Mouse (Mus musculus) cerebellum, adult 2 months (tissue): ENCODE results near the gene Tmcc3. TPM values are rescaled to one million over a fixed set of nuclear protein-coding genes. Genes with fewer than 3 reads are reported as not detected.

Source experiments
- DNase-seq, 2 experiments: peaks; one replicate each; pipeline ENCODE4 v3.0.0; 2021
- H3K27ac ChIP-seq: fragments of 200-500 bp; 2 replicates; pipeline ENCODE4 v1.5.1; 2012; ENCODE audit warnings: low read length, control low read depth, inconsistent platforms; ENCODE audit not compliant: insufficient read depth
- H3K27me3 ChIP-seq: fragments of 200-500 bp; 2 replicates; pipeline ENCODE4 v1.6.1; 2012; ENCODE audit warnings: inconsistent platforms, mild to moderate bottlenecking, low read length, moderate library complexity; ENCODE audit not compliant: control insufficient read depth, insufficient read depth
- H3K4me1 ChIP-seq: fragments of 200-500 bp; 2 replicates; pipeline ENCODE4 v1.6.1; 2011; ENCODE audit warnings: low read length; ENCODE audit not compliant: control insufficient read depth, insufficient read depth
- H3K4me3 ChIP-seq: fragments of 200-500 bp; replicated peaks from 2 replicates; pipeline ENCODE3; 2011; ENCODE audit warnings: mild to moderate bottlenecking, low read depth, low read length, control low read depth; ENCODE audit not compliant: insufficient read depth
- CTCF ChIP-seq: fragments of 200-500 bp; IDR thresholded peaks from 2 replicates; pipeline ENCODE4 v1.5.1; 2011; ENCODE audit warnings: low read depth, mild to moderate bottlenecking, control low read depth, low read length, moderate library complexity, borderline replicate concordance; ENCODE audit not compliant: insufficient read depth
- POLR2A ChIP-seq: fragments of 200-500 bp; IDR thresholded peaks from 2 replicates; pipeline ENCODE4 v1.6.1; 2011; ENCODE audit warnings: low read length, control low read depth, borderline replicate concordance; ENCODE audit not compliant: insufficient read depth
- WGBS: fragments of 180-500 bp; shearing (Covaris S2); methylation state at CpG from one replicate; pipeline ENCODE4 v1.1.7; 2018; 5-methylcytosine and 5-hydroxymethylcytosine counted together
- polyA plus RNA-seq: library from polyadenylated mRNA; depleted of rRNA; stranded (reverse); fragments of >200 nt; gene quantifications from 2 replicates; pipeline ENCODE4 v1.2.3, GENCODE M21; 2012

The Tmcc3 gene
- polyA plus RNA-seq, 1 experiment = 40.1 TPM

GRCm38 (mm10) chr10:94623617-94624016 lies 311.9 kb downstream of the Tmcc3 start:
- TF ChIP-seq CTCF (peak; percentile 90), POLR2A (no peak)
- Histone ChIP-seq H3K4me1 (peaks cover 5% of the 10 kb centered on the region; the same call in 1 of the 2 replicates), H3K4me3 (no peak overlapping the region), H3K27ac (no peak overlapping the region), H3K27me3 (no peaks in the 10 kb centered on the region)
- WGBS = 17% methylated on average over 10 of the region's 10 CpGs
- peak; percentile 75 to 85 for DNase-seq

GRCm38 (mm10) chr10:94625036-94625435 lies 313.3 kb downstream of the Tmcc3 start:
- no peaks in the 10 kb centered on the region for H3K27me3 ChIP-seq
- H3K4me1 ChIP-seq = peaks cover 5% of the 10 kb centered on the region; the same call in 1 of the 2 replicates
- TF ChIP-seq CTCF (no peak), POLR2A (no peak)
- DNase-seq = no peak
- H3K27ac ChIP-seq = no peak overlapping the region
- H3K4me3 ChIP-seq = no peak overlapping the region
- 90% methylated on average over 9 of the region's 9 CpGs for WGBS

GRCm38 (mm10) chr10:94625606-94626005 lies 313.9 kb downstream of the Tmcc3 start:
- DNase-seq = no peak
- Histone ChIP-seq H3K4me3 (no peak overlapping the region), H3K27ac (no peak overlapping the region), H3K27me3 (no peaks in the 10 kb centered on the region), H3K4me1 (peaks cover 5% of the 10 kb centered on the region; the same call in 1 of the 2 replicates)
- TF ChIP-seq POLR2A = no peak
- no peak for TF ChIP-seq CTCF
- WGBS = 71% methylated on average over 8 of the region's 8 CpGs

GRCm38 (mm10) chr10:94630771-94631280 lies 319.1 kb downstream of the Tmcc3 start:
- no peaks in the 10 kb centered on the region for H3K4me1 ChIP-seq
- no peak overlapping the region for H3K27ac ChIP-seq
- TF ChIP-seq POLR2A = no peak
- no peak for TF ChIP-seq CTCF
- no peak for DNase-seq
- H3K4me3 ChIP-seq = no peak overlapping the region
- H3K27me3 ChIP-seq = no peaks in the 10 kb centered on the region
- WGBS = 45% methylated on average over 4 of the region's 4 CpGs

GRCm38 (mm10) chr10:94631541-94632113 lies 319.9 kb downstream of the Tmcc3 start:
- TF ChIP-seq CTCF (no peak), POLR2A (no peak)
- Histone ChIP-seq H3K4me1 (no peaks in the 10 kb centered on the region), H3K27me3 (no peaks in the 10 kb centered on the region), H3K27ac (no peak overlapping the region), H3K4me3 (no peak overlapping the region)
- no peak for DNase-seq
- WGBS = 62% methylated on average over 11 of the region's 11 CpGs

- Histone ChIP-seq H3K27me3 (no peaks in the 10 kb centered on the region), H3K27ac (no peak overlapping the region), H3K4me3 (no peak overlapping the region), H3K4me1 (no peaks in the 10 kb centered on the region)
- DNase-seq = no peak
- TF ChIP-seq CTCF (no peak), POLR2A (no peak)
- WGBS = 91% methylated on average over 5 of the region's 5 CpGs
Observed at GRCm38 (mm10) chr10:94632245-94632644, 320.5 kb downstream of the Tmcc3 start.

GRCm38 (mm10) chr10:94638599-94638998 lies 326.9 kb downstream of the Tmcc3 start:
- Histone ChIP-seq H3K4me3 (no peak overlapping the region), H3K27ac (no peak overlapping the region), H3K27me3 (no peaks in the 10 kb centered on the region), H3K4me1 (no peaks in the 10 kb centered on the region)
- no peak for DNase-seq
- TF ChIP-seq CTCF = no peak
- TF ChIP-seq POLR2A = no peak
- 89% methylated on average over 5 of the region's 5 CpGs for WGBS

GRCm38 (mm10) chr10:94639281-94639680 lies 327.5 kb downstream of the Tmcc3 start:
- 73% methylated on average over 5 of the region's 5 CpGs for WGBS
- TF ChIP-seq POLR2A (no peak), CTCF (no peak)
- Histone ChIP-seq H3K27ac (no peak overlapping the region), H3K4me3 (no peak overlapping the region), H3K27me3 (no peaks in the 10 kb centered on the region), H3K4me1 (no peaks in the 10 kb centered on the region)
- DNase-seq = no peak
